Mouse (Mus musculus) 416B (cell line): Measurements from ENCODE around the gene Olfr1537.

ENCODE experiments used
- DNase-seq: peaks from one replicate; pipeline ENCODE4 v3.0.0; 2011; ENCODE audit warnings: low read depth

The Olfr1537 gene

DNA sequence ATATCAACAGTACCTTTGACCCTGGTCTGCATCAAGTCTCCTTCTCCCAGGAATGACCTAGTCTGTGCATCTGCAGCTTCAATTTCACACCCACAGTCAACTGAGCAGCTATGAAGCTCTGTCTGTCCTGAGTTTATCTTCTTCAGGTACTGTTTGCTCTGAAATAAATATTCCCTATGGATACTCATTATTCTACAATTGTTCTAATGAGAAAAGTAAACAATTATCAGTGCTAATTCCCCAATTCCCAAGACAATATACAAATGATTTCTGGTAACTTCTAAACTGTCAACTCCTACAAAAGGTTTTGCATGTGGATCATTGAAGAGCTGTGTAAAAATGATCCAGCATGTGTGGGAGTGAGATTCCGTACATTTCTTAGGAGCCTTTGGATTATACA lies at the start of gene Olfr1537:
Gene Olfr1537 (minus strand): TSS at position 101 of the 400 bp plus-strand sequence.
- no peak for DNase-seq

DNA sequence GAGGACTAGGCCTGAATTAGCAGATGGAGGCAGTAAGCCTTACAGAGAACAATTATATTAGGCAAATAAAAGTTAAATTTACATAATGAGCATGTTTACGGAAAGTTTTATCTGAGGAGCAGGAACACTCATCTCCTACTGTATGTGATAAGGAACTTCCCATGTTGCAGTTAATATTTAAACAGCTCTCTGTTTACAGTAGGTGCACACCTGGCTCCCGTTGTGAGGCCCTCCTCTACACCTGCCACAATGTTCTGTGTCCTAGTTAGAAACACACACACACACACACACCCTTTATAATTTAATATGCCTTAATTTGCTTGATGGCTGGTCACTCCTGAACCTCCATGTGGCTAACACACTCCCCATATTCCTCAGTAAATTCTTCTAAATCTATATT lies 37.3 kb upstream of the Olfr1537 start:
- no peak for DNase-seq

DNA sequence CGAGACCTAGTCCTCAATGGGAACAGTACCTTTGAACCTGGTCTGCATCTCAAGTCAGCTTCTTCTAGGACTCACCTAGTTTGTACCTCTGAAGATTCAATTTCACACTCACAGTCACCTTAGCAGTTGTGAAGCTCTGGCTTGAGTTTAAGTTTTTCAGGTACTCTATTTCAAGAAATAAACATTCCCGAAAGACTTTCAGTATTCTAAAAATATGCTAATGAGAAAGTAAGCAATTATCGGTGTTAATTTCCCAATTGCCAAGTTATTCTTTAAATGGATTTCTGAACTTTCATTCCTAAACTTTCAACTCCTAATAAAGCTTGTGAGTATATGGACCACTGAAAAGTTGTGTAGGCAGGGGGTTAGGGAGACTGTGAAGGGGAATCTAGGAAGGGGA lies 26.9 kb upstream of the Olfr1537 start, which contains the start of gene Olfr945:
Gene Olfr945 (minus strand): TSS at position 101 of the 400 bp plus-strand sequence.
- no peak for DNase-seq

DNA sequence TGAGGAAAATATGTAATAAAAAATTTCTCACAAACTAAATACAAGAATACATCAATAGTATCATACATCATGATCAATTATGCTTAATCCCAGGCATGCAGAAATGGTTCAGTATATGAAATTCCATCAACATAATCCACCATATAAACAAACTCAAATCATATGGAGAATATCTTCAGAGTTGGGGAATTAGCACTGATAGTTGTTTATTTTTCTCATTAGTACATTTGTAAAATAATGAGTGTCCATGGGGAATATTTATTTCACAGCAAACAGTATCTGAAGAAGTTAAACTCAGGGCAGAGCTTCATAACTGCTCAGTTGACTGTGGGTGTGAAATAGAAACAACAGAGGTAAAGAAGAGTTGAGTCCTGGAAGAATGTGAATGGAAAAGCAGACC lies 48.2 kb downstream of the Olfr1537 start, which contains the start of gene Olfr944:
Gene Olfr944 (plus strand): TSS at position 301 of the 400 bp plus-strand sequence.
- no peak for DNase-seq
